Mouse (Mus musculus) ES-E14 (cell line): ENCODE results near the gene Slc10a4. TPM values are rescaled to one million over a fixed set of nuclear protein-coding genes. Genes with fewer than 3 reads are reported as not detected.

Experiments
- DNase-seq: peaks from one replicate; pipeline ENCODE4 v3.0.0-alpha.2; 2013; ENCODE audit warnings: low read depth, low spot score
- H3K27ac ChIP-seq: 2 replicates; pipeline ENCODE4 v1.5.1; 2012; ENCODE audit warnings: low read depth, mild to moderate bottlenecking, low read length, moderate library complexity, mixed read lengths; ENCODE audit not compliant: poor library complexity, insufficient read depth, severe bottlenecking
- H3K36me3 ChIP-seq: 2 replicates; pipeline ENCODE4 v1.6.1; 2012; ENCODE audit warnings: mild to moderate bottlenecking, low read length, moderate library complexity, mixed read lengths; ENCODE audit not compliant: control insufficient read depth, poor library complexity, insufficient read depth, severe bottlenecking
- H3K4me1 ChIP-seq, 2 experiments: fragments of 150-350 bp in 1 of 2; sonication (generic) in 1 of 2; 2 replicates each; pipeline ENCODE4 v1.6.1; 2012; ENCODE audit warnings: low read length in 2 of 2, mild to moderate bottlenecking in 1 of 2, mixed read lengths in 1 of 2; ENCODE audit not compliant: control insufficient read depth in 2 of 2, insufficient read depth in 2 of 2, poor library complexity in 1 of 2
- H3K4me3 ChIP-seq, 2 experiments: fragments of 150-350 bp in 1 of 2; sonication (generic) in 1 of 2; 2 replicates each; pipeline ENCODE4 v1.5.1; 2012; ENCODE audit warnings: low read length in 2 of 2, low read depth in 1 of 2, mild to moderate bottlenecking in 1 of 2, mixed read lengths in 1 of 2; ENCODE audit not compliant: insufficient read depth in 1 of 2, poor library complexity in 1 of 2, severe bottlenecking in 1 of 2
- H3K9ac ChIP-seq: 2 replicates; pipeline ENCODE4 v1.6.1; 2012; ENCODE audit warnings: low read depth, mild to moderate bottlenecking, low read length, mixed read lengths; ENCODE audit not compliant: poor library complexity, insufficient read depth, severe bottlenecking
- H3K9me3 ChIP-seq: fragments of 150-350 bp; sonication (generic); 2 replicates; pipeline ENCODE4 v1.6.1; 2012; ENCODE audit warnings: low read depth, mild to moderate bottlenecking, low read length; ENCODE audit not compliant: control insufficient read depth, insufficient read depth
- CHD2 ChIP-seq: IDR thresholded peaks from 2 replicates; pipeline ENCODE4 v1.6.1; 2014; ENCODE audit warnings: mild to moderate bottlenecking, low read depth, low read length, inconsistent platforms
- HCFC1 ChIP-seq: IDR thresholded peaks from 2 replicates; pipeline ENCODE4 v1.6.1; 2012; ENCODE audit warnings: low read length, inconsistent platforms, borderline replicate concordance; ENCODE audit not compliant: insufficient read depth
- MAFK ChIP-seq: IDR thresholded peaks from 2 replicates; pipeline ENCODE4 v1.6.1; 2014; ENCODE audit warnings: mild to moderate bottlenecking, low read depth, low read length, inconsistent platforms; ENCODE audit not compliant: insufficient read depth
- ZC3H11A ChIP-seq: IDR thresholded peaks from 2 replicates; pipeline ENCODE4 v1.6.1; 2012; ENCODE audit warnings: low read depth, mild to moderate bottlenecking, inconsistent platforms, low read length, borderline replicate concordance
- ZNF384 ChIP-seq: IDR thresholded peaks from 2 replicates; pipeline ENCODE4 v1.6.1; 2012; ENCODE audit warnings: low read depth, low read length, inconsistent platforms
- in situ Hi-C, 2 experiments: fragments of 600-800 bp; cut with MboI; formaldehyde crosslinking; loops; one replicate each; pipeline ENCODE4 v1.15.1; 2025; ENCODE audit warnings: low sequenced_read_pairs in 2 of 2, inconsistent platforms in 1 of 2; ENCODE audit not compliant: unreplicated experiment in 2 of 2
- total RNA-seq: library from RNA; depleted of rRNA; stranded (reverse); fragments of 300-350 nt; gene quantifications from 2 replicates; pipeline ENCODE4 v1.2.3, GENCODE M21; 2012; rRNA removed

Slc10a4 gene
- 0.45 and 0.53 TPM in 2 replicates for total RNA-seq

DNA sequence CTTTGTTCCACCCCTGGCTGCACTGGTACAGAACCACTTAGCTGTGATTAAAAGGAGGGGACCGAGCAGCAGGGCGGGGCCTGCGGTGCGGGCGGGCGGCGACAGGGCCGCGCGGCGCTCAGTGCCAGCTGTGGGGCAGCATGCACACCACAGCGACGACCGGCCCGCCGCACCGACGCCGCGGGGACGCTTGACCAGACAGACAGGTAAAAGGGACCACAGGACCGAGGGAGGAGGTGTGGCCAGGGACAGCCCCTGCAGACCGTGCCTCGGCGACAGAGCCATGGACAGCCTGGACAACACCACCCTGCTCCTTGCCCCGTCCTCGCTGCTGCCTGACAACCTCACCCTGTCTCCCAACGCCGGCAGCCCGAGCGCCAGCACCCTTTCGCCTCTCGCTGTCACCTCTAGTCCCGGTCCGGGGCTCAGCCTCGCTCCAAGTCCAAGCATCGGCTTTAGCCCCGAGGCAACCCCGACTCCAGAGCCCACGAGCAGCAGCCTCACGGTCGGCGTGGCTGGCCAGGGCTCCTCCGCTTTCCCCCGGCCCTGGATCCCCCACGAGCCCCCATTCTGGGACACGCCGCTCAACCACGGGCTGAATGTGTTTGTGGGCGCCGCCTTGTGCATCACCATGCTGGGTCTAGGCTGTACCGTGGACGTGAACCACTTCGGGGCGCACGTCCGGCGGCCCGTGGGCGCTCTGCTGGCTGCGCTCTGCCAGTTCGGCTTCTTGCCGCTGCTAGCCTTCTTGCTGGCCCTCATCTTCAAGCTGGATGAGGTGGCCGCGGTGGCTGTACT is at the start of gene Slc10a4:
Slc10a4 (plus strand) TSS at position 100 of the 798 bp plus-strand sequence.
- Histone ChIP-seq H3K9me3 (no peaks in the 10 kb centered on the region), H3K4me1 (no peaks in the 10 kb centered on the region), H3K4me3 (peak within 1 kb of the TSS; percentile 54 to 58), H3K36me3 (no peaks in the 10 kb centered on the region), H3K27ac (no peak within 1 kb of the TSS), H3K9ac (no peak within 1 kb of the TSS)
- in situ Hi-C loops, result no loop called here
- no peak for DNase-seq
- TF ChIP-seq CHD2 (no peak), MAFK (no peak), ZNF384 (no peak), HCFC1 (no peak), ZC3H11A (no peak)

DNA sequence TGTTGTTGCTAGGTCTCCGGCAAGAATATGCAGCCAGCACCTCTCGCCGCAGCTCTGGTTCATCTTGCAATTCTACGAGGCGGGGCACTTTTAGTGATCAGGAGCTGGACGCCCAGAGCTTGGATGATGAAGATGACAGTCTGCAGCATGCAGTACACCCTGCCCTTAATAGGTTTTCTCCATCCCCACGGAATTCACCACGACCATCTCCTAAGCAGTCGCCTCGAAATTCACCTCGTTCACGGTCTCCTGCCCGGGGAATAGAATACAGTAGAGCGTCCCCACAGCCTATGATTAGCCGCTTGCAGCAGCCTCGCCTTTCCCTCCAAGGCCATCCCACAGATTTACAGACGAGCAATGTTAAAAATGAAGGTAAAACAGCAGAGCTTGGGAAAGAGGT is 49.4 kb upstream of the Slc10a4 start:
- no peaks in the 10 kb centered on the region for H3K36me3 ChIP-seq
- H3K4me1 ChIP-seq, result no peaks in the 10 kb centered on the region
- no peaks in the 10 kb centered on the region for H3K9me3 ChIP-seq
- no peak overlapping the region for H3K4me3 ChIP-seq
- in situ Hi-C loops, result no loop called here
- H3K27ac ChIP-seq, result no peak overlapping the region
- no peak for DNase-seq
- H3K9ac ChIP-seq, result no peak overlapping the region
- no peak for TF ChIP-seq ZNF384
- no peak for TF ChIP-seq CHD2
- no peak for TF ChIP-seq MAFK
- TF ChIP-seq HCFC1, result no peak
- TF ChIP-seq ZC3H11A, result no peak

DNA sequence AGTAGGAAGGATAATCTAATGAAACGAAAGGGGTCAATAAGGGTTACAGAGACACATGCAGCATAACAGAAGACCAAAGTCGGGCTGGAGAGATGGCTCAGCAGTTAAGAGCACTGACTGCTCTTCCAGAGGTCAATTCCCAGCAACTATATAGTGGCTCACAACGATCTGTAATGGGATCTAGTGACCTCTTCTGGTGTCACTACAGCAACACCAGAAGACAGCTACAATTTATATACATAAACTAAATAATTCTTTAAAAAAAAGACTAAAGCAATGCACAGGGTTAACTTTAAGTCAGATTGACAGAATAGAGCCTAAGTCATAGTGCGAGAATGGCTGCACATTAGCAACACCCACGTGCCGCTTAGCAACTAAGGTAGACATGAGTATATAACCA is 46.6 kb upstream of the Slc10a4 start:
- in situ Hi-C loops, result no loop called here
- TF ChIP-seq ZNF384 (no peak), MAFK (no peak), CHD2 (no peak), ZC3H11A (no peak), HCFC1 (no peak)
- no peak for DNase-seq

DNA sequence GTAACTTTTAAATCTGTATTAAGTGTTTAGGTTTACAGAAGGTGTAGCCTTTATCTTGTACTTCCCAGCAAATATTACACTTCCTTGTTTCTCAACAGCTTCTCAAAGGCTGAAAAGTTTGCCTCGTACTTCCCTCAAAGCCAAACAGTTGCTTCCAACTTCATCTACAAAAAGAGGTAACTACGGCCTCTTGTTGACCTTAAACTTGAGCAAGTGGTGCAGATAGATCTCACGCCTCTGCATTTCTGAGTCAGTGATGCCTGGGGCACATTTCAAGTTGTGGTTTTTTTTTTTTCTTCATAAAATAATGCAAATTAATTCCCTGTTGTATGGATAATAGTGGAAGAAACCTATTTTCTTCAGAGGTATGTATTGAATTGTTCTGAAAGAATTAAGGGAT is 41.0 kb upstream of the Slc10a4 start:
- Histone ChIP-seq H3K27ac (no peak overlapping the region), H3K36me3 (peaks cover 6% of the 10 kb centered on the region), H3K4me1 (no peaks in the 10 kb centered on the region), H3K9me3 (no peaks in the 10 kb centered on the region), H3K4me3 (no peak overlapping the region), H3K9ac (no peak overlapping the region)
- DNase-seq, result no peak
- TF ChIP-seq MAFK, result no peak
- TF ChIP-seq CHD2, result no peak
- TF ChIP-seq ZNF384, result no peak
- TF ChIP-seq HCFC1, result no peak
- TF ChIP-seq ZC3H11A, result no peak
- in situ Hi-C loops, result no loop called here

More for the DNA sequence above, 46.6 kb upstream of the Slc10a4 start:
- Histone ChIP-seq H3K4me1 (no peaks in the 10 kb centered on the region), H3K36me3 (peaks cover 3% of the 10 kb centered on the region; the same call in 1 of the 2 replicates), H3K9me3 (no peaks in the 10 kb centered on the region), H3K27ac (no peak overlapping the region), H3K9ac (no peak overlapping the region), H3K4me3 (no peak overlapping the region)
